Mouse (Mus musculus) c-Kit-negative CD71-positive TER-119-positive erythroid progenitor cells, embryonic 14.5 days (primary cell): Measurements from ENCODE around the gene Slc19a1.
A peak's percentile ranks its signal among the peaks of the same experiment; 100 is the strongest.

Experiments
- DNase-seq: peaks from one replicate; pipeline ENCODE4 v3.0.0-alpha.2; 2013; ENCODE audit warnings: low read depth, low spot score

Gene Slc19a1

DNA sequence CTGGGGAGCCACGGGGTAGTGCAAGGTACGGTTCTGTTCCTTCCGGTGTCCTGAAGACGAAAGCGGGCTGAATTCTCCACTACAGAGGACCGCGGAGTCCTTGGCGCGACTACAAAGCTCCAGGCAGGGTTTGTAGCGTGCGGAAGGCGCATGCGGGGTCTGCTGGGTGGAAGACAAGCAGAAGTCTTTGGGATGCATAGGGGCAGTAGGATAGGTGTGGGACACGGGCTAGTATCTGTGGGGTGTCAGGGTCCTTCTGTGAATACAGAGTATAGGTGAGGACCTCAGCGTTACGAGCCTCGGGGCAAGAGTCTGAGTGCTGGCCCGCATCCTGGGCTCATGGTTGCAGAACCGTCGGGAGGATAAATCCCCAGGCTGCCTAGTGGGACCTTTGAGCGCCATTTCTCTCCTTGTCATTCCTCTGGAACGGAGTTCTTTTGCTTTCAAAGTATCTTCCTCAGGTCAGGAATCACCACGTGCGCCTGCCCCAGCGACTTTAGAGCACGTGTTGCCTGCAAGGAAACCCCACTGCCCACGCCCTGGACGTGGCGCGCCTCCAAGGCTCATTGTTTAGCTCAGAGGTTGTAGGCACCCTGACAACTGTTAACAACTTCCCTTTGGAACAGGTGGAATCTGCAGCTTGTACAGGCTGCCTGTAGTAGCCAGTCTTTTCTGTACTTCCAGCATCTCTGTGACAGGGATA, 1.4 kb downstream of the Slc19a1 start:
- DNase-seq = no peak

DNA sequence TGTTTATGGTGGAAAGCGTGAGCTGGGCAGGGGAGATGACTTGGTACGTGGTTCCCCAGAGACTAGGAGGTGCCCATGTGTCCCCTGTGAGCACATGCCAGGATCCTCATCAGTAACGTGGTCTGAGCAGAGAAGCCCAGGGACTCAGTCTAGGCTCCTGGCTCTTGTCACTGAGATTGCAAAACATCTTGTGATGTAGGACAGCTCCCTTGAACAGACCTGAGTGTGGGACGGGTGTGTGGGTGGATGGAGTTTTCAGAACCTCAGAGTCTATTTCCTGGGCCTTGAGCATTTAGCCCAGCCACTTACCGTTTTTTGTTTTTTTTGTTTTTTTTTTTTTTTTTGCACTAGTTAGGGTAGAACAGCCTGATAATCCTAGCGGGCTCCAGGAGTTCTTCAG, 3.4 kb downstream of the Slc19a1 start:
- no peak for DNase-seq

DNA sequence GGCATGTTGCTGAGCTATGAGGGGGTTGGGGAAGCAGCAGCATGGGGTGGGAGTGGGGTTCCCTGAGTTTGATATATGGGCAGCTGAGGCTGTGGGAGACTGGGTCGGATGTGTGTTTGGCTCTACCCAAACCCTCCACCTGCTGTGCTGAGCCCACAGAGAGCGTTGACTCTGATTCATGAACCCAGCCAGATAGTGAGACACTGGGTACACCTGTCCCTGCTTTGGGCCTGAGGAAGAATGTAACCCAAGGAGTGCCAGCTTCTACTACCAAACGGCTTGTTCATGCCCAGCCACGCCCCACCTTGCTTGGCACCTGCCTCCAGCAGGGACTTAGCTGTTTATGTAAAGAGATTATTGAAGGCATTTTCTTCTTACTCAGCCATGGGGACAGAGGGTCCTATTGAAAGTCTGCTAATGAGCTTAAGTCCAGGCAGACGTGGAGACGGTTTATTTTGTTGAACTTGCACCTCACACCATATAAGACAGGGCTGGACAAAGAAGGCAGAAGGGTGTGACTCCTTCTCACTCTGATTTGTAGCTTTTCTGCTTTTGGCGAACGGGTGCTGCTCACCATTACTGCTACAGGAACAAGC, 6.6 kb downstream of the Slc19a1 start:
- DNase-seq = no peak

DNA sequence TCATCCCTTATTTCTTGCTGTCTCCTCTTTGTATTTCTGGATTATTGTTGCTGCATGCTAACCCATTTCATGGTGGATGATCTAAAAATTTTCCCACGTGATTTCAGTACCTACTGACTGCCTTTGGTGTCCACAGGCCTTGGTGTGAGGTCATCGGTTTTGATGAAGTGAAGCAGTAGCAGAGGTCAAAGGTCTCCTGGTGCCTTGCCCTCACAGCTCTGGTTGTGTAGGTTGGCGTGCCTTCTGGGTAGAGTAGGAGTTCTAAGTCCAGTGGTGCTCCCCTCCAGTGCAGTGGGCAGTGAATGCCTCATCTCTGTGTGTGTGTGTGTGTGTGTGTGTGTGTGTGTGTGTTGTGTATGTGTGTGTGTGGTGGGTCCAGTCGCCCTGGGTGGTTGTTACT, 16.2 kb downstream of the Slc19a1 start:
- no peak for DNase-seq

DNA sequence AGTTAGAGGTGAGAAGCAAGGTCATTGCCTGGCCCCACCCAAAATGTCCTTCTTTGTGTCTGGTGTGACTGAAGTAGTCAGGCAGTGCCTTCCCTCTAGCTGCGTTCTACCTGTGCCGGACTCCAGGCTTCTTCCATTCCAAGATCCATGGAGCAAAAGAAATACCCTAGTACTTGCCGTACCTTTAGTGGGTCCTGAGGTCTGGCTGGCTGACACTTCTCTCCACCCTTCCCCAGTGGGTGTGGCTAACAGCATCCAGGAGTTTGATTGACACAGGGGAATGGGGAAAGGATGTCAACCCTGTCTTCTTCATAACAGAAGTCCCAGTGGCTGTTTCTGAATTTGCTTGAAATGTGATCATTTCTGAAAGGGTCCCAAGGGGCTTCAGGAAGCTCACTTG, 16.6 kb downstream of the Slc19a1 start:
- no peak for DNase-seq

DNA sequence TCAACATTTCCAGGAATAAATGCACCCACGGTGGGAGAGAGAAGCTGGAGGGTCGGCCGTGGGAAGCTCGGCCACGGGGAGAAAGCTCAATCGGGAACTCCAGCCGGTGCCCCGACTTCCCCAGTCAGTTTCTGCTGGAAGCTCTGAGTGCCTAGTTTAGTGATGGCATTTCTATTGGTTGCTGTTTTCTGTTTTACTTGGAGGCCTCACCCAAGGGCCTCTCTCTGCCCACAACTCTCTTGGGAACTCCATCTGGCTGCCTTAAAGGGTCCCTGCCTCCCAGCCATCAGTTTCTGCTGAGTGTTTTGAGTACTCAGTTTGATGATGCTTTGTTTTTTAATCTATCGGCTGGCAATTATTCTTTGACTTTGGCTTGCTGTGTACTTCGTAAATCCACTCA, 24.7 kb downstream of the Slc19a1 start:
- no peak for DNase-seq

DNA sequence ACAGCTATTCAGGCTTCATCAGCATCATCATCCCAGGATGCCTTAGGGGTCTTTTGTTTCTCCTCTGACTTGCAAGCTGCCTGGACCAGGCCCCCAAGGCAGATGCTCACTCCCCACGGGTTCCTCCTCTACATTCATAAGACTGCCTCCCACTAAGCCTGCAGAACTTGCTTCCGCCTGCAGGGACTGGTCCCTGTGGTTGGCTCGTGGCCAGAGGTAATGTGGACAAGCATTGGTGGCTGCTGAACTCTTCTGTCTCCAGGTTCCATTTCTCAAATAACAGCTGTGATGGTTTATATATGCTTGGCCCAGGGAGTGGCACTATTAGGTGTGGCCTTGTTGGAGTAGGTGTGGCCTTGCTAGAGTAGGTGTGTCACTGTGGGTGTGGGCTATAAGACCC, 29.4 kb downstream of the Slc19a1 start:
- DNase-seq = no peak

DNA sequence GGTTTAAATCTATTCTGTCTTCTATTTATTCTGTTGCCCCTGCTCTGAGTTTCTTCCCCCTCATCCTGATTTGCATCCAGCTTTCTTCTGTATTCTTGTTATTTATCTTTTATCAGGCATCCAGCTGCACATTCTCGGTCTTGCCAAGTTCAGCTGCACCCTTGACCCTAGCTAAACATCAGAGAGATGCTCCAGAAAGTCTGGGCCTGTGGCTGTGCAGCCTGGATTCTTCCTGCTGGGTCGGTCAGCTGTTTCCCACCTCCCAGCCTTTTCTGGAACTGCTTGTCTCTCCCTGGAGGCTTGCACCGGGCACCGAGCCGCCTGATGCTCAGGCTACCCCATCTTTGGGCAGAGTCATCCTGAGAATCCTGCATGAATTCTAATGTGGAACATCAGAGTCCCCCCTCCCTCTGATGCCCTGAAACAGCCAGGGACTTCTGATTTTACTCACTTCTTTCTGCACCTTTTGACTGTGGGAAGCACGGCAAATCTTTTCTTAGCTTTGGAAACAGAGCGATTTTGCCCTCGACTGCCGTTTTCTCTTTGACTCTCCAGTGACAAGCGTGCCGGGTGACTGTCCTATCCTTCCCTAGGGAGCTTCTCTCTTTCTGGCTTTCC, 30.5 kb downstream of the Slc19a1 start:
- no peak for DNase-seq

DNA sequence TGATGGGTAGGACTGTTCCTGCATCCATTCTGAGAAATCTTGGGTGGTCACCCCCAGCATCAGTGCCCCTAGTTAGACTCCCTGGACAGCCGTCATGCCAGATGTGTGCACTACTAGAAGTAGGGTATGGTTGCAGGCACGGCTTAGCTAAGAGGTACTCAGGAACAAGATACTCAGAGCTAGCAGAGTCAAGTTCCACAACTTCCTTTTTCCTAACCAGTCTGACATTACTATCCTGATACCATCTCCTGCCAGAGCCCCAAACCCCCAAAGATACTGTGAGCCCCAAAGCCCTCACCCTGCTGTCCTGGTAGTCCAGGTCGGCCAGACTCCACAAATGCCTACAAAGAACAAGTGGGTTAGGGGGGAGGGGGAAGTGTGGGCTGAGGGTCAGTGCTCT, 32.2 kb downstream of the Slc19a1 start:
- no peak for DNase-seq

DNA sequence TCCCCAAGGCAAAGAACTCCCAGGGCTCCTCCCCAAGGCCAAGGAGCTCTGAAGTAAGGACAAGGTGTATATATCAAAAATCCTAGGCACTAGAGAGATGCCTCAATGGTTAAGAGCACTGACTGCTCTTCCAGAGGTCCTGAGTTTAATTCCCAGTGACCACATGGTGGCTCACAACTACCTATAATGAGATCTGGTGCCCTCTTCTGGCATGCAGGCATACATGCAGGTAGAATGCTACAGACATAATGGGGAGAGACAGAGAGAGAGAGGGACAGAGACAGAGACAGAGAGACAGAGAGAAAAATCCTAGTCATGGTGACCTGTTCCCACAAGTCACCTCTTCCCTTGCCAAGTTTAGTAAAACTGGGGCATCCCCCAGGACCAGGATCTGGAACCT, 32.6 kb downstream of the Slc19a1 start:
- DNase-seq = no peak

DNA sequence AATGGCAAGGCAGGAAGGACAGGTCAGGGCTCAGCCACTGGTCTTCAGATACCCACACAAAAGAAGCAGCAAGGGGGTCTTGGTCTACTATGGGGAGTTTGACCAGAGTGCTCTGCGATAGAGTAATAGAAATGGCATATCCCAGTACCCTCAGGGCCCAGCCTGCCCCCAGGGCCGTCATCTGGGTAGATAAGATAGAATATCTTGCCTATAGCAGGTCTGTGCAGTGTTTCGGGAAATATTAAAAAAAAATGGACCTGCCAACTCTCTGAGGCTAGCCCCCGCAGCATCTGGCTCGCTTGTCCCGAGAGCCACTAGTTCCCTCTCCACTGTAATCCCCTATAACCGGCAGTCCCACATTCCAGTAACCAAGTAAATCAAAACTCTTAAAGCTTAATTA, 36.4 kb downstream of the Slc19a1 start:
- DNase-seq = no peak

DNA sequence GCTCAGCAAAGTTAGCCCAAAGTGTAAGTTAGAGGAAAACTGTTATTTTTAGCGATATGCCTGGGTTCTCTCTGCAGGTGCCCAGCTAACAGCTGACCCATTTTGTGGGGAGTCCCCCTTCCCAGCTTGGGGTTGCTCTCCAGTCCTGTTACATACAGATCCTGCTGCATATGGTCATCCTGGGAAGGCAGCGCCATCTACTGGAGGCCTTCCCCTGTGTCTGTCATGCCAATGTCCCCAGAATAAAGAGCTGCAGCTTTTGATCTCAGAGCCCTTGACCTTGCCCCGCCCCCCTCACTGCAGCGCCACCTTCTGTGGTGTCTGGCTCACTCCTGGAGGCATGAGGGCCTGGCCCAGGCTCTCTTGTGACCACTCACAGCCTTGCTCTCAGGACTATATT, 38.0 kb downstream of the Slc19a1 start:
- peak; percentile 38 for DNase-seq

DNA sequence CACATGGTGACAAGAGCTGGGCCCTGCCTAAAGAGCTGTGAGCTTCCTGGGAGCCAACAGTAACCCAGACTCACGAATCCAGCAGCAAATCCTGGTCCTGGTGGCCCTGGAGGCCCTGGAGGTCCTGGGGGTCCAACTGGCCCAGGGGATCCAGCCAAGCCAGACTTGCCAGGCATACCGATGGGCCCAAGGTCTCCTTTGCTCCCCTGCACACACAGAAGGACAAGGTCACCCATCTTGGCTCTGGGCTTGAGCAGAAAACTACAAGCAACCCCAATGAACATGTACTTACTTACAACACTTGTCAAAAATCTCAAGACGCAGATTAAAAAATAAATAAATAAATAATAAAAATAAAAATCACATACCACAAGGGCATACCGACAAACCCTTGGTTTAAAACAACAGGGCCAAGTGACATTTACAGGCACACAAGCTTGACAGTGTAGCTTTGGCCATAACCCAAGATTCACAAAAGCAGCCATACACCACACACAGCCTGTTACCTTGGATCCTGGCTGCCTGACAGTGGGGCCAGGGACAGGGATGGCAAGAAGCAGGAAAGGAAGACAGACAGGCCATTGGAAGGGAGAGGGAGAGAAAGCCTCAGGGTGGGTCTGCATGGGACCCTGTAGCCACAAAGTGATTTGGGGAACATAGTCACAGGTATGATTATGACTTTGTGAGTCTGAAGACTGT, 42.4 kb downstream of the Slc19a1 start:
- no peak for DNase-seq

DNA sequence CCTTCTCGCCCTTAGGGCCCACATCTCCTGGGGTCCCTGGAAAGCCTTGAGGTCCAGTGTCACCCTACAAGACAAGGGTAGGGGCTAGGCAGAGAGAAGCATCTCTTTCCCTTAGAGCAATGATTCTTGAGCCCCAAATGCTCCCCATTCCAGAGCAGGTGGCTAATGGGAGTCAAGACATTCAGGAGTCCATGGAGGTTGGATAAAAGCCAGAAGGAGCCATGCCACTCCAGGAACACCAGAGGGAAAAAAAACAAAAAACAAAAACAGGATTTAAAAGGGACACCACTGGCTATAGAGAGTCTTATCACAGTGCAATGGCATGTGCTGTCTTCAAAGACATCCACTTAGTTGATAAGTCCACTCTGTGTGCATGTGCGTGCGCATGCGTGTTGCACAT, 46.4 kb downstream of the Slc19a1 start:
- DNase-seq = no peak

DNA sequence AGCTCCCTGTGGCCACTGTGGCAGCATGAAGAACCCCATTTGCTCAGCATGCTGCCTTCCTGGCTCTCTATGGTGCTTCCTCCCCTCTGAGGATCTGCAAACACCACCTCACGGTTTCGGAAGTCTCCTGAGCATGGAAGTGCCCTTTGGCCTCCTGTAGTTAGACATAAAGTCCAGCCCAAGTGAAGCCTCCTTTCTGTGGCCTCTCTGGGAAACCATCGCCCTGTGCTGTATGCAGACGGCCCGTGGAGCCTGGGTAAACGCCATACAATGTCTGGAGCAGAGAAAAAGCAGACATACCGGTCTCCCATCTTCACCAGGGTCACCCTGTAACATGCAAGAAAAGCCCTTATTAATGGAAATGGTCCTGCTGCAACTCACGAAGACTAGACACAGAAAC, 46.9 kb downstream of the Slc19a1 start:
- DNase-seq = no peak

DNA sequence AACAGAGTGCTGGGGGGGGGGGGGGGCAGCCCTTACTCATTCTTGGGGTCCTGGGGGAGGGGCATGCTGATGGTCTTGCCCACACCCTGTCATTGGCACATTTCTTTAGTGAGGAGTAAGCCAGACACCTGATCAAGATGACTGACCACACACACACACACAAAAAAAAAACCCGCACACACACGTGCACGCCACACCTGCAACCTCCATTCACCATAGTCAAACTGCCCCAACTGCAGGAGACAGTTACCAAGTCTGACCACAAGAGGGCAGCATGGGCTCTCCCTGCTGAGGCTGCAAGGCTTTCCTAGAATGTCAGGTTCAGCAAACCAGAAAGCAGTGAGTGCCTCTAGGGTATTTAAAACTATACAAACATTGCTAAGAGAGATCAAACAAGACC, 50.4 kb downstream of the Slc19a1 start:
- peak; percentile 30 for DNase-seq

DNA sequence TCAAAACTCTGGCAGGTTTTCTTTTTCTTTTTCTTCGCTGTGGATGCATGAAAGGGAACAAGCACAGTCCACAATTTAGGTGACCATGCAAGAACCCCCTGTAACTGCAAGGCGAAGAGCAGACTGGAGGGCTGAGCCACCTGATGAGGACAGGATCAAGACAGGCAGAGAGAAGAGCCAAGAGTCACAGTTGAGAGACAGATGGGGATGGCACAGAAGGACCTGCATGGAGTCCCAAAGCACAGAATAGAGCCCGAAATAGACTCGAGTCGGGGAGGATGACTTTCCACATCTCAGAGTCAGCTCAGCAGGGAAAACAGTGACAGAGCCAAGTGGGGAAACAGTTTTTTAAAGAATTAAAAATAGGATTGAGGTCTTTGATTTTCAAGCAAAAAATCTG, 50.9 kb downstream of the Slc19a1 start:
- DNase-seq = no peak

DNA sequence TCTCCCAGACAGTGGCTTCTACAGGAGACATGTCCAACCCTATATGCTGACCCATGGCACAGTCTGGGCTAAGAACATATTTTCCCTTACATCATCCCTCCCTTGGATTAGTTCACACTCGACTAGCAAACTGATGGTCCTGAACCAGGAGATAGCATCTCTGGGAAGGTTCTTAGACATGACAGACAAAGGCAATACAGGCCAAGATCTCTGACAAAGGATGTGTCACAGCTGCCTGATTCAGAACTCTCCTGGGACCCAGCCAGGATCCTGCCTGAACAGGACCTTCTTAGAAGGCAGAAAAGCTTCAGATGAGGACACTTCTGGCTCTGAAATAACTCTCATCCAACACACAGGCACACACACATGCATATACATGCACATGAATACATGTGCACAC, 52.5 kb downstream of the Slc19a1 start:
- DNase-seq = no peak

DNA sequence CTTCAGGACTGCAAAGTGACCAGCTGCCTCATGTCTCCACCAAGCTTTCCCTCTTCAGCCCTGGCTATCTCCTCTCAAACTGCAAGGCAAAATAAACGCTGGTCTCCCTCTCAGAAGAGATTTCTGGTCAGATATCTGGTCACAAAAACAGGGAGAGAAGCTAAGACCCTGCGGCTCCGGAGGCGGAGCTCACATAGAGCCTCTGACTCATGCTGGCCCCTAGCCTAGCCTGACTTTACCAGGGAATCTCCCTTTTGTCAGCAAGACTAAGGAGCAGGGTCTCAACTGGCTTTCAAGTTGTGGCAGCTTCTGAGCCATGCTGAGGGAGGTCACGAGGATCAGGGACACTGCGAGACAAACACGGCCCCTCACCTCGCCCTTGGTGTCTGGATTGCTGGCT, 57.3 kb downstream of the Slc19a1 start:
- no peak for DNase-seq

DNA sequence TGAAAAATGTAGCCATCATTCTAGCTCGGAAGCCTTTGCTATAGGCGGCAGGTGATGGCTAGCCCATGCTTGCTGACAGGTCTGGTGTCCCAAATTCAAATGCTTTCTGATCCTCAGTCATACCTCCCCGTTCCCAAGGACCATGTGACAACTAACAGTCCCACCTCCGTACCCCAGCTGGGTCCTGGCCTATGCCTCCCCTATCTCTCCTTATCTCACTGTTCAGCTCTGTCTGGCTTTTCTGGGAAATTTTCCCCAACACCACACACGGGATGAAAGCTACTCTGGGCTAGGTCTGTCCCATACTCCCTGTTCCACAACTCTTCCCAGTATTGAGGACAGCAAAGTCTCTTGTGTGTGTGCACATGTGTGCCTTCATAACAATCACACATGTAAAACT, 58.0 kb downstream of the Slc19a1 start:
- DNase-seq = no peak

DNA sequence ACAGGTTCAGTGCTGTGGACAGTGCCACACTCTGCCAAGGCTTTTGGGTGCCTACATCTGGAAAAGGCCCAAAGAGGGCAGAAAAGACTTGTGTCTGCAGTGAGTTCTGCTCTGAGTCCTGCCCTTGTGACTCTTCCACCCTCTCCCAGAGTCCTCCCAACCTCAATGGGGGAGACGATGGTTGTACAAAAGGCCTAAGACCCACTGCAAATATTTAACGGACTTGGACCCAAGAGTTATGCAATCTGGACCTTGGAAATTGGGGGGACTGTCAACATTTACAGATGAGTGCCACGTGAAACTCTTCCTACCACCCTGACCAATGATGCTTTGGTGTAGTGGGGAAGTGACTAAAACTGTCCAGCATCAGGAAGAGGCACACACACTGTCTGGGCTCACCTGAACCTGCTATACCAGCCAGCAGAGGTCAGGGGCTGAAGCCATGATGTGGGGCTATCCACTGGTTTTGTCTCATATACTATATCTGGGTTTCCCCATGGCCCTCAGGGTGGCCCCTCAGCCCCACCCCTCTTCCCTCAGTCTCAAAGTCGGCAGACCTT, 59.6 kb downstream of the Slc19a1 start:
- no peak for DNase-seq

DNA sequence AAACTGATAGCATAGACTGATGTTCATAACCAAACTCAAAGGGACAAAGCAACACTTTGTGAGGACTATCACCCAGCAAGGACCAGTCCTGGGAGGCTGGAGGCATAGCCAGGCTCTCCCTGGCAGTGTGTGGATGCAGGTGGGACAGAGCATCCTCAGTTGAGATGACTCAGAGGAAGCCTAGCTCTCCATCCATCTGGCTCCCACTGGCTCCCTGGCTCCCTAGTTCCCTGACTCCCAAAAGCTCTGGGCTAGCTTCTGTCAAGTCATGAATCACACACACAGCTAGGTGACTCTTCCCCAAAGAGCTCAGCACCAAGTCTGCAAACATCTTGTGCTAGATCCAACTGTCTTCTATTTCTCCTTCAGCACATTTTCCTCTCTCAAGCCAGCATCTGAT, 61.8 kb downstream of the Slc19a1 start:
- DNase-seq = no peak

DNA sequence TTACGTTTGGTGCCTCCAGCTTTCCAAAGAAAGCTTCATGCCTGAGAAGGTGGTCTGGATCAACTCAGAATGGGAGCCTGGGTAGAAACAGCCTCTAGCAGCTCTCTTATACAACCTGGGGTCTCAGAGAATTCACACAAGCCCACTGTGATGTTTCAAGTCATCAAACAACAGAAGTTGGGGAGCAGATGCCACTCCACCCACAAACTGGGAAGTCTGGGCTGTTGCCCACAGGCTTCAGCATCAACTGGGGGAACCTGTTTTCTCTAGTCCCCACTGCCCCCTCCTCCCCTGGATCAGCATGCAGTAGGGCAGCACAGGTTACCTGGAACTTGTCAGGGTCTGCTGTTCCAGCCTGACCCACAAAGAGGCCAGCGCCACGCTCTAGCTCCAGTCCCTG, 63.6 kb downstream of the Slc19a1 start:
- DNase-seq = no peak
